Mouse (Mus musculus) cerebellum, adult 9-11 months (tissue): ENCODE measurements around the gene Ccdc102a.
A peak's percentile ranks its signal among the peaks of the same experiment; 100 is the strongest.
"Not testable (repeated sequence)": the region's sequence is repeated elsewhere in the genome, so short reads cannot be mapped to it uniquely, and the experiment has no call there.

ENCODE experiments used
- DNase-seq: peaks from one replicate; pipeline ENCODE4 v3.0.0; 2022

The Ccdc102a gene

GRCm38 (mm10) chr8:94872576-94872975 is 45.3 kb downstream of the Ccdc102a start:
- DNase-seq, result no peak

- peak; percentile 35 for DNase-seq
These were observed 45.7 kb downstream of the Ccdc102a start for GRCm38 (mm10) chr8:94872156-94872555.

DNA sequence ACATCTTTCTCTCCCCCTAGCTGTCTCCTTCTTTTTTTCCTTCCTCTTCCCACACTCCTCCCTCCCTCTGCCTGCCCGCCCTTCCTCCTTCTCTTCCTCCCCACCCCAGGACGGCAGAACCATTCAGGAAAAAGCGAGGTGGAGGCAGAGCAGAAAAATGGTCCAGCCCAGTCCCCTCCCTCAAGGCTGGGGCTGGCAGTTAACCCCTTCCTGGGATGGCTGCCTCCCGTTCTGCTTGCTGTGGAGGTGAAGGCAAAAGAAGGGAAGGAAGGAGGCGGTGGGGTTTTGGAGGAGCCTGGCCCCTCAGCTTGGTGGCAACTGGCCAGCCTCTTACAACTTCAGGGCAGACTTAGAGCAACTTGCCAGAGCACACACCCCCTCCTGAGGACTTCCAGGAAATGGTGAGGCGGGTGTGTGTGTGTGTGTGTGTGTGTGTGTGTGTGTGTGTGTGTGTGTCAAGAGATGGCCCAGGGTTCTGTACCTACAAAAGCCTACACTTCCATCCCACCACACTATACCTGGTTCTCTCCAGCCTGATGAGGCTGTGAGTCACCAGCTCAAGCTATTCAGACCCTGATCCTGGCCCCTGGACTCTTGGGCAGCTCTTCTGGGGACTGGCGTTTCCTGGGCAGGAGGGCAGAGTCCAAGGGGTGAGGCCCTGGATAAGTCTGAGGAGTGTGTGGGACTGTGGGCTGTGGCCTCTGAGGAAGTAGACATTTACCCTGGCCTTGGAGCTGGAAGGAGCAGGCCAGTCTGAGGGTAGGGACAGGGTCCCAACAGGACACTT is 46.6 kb downstream of the Ccdc102a start:
- peak; percentile 73 for DNase-seq

GRCm38 (mm10) chr8:94870474-94871107 is 47.3 kb downstream of the Ccdc102a start:
- peak; percentile 63 for DNase-seq

- DNase-seq, result peak; percentile 15
These were observed 47.9 kb downstream of the Ccdc102a start for GRCm38 (mm10) chr8:94870003-94870402.

GRCm38 (mm10) chr8:94869146-94869545 is 48.8 kb downstream of the Ccdc102a start:
- no peak for DNase-seq

DNA sequence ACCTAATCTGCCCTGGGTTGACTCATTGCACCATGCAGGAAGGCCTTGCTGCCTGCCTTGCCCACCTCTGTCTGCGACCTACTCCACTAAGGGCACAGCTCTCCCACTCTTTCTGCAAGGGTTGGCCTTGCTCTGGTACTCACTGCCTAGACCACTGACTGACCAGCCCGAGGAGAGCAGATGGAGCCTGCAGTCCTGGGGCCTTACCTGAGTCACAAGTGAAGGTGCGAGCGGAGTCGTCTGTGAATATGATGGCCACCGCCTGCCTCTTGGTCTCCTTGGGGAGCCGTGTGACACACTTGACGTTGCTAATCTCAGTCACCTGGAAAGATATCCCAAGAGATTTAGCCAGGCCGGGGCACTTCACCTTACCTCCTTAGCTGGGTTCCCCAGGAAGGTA is 51.0 kb downstream of the Ccdc102a start:
- DNase-seq, result no peak

GRCm38 (mm10) chr8:94865292-94865691 is 52.6 kb downstream of the Ccdc102a start:
- no peak for DNase-seq

DNA sequence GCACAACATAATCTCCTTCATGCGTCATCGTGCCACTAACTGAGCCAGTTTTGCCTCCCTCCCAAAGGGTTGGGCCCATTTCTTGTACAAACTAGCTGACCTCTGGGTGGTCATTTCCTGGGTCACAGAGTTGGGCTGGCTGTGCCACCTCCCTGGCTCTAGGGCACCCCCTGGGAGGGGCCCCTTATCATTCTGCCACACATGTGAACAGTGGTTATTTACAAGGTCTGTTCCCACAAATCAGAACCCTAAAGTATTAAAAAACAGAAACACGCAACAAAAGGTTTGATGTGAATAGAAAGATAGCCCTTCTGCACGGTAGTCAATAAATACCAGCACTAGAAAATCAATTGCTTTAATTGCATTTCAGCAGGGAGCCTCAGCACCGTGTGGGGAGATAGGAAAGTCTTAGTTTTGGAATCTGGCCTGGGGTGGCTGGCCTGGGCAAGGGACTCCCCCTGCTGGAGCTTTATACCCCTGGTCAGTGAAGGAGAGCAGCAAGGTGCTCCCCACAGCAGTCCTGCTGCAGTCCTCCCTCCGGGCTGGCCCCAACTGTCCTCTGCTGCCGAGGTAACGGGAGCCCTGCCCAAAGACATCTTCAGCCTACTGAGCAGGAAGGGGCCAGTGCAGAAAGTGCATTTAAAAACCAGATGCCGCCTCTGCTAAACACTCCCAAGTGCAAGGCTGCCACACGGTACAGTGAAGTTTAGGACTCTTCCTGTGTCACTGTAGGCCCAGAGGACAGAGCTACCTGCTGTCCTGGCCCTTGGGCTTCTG is 53.8 kb downstream of the Ccdc102a start:
- DNase-seq, result no peak

DNA sequence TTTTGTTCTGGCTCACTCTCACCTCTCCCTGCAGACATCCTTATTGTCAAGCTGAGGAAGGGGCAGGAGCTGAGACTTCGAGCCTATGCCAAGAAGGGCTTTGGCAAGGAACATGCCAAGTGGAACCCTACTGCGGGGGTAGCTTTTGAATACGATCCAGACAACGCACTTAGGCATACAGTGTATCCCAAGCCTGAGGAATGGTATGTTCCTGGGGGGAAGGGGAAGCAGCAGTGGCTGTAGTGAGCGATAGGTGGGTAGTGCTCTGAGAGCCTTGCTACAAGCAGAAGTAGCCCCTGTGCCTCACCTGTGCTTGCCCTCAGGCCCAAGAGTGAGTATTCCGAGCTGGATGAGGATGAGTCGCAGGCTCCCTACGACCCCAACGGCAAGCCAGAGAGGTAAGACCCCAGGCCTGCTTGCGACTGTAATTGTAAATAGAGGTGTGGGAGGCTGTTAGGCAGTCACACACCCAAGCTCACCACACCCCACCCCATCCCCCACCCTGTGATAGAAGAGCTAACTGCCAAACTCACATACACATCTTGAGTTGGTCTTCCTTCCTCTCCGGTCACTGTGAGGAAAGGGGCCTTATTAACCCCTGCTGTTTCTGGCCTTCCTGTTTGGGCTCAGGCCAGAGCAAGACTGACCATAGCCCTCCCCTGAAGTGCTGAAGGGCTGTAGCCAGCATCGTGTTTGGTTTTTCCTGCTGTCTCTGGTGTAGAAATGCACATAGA is 55.2 kb downstream of the Ccdc102a start:
- no peak for DNase-seq

GRCm38 (mm10) chr8:94861352-94861910 is 56.5 kb downstream of the Ccdc102a start:
- DNase-seq, result no peak

GRCm38 (mm10) chr8:94857346-94858173 is 60.3 kb downstream of the Ccdc102a start, which contains the start of gene Polr2c:
Gene Polr2c (plus strand): TSS chr8:94857450.
- DNase-seq, result peak; percentile 90

- no peak for DNase-seq
These were observed 60.9 kb downstream of the Ccdc102a start for GRCm38 (mm10) chr8:94857011-94857345.

DNA sequence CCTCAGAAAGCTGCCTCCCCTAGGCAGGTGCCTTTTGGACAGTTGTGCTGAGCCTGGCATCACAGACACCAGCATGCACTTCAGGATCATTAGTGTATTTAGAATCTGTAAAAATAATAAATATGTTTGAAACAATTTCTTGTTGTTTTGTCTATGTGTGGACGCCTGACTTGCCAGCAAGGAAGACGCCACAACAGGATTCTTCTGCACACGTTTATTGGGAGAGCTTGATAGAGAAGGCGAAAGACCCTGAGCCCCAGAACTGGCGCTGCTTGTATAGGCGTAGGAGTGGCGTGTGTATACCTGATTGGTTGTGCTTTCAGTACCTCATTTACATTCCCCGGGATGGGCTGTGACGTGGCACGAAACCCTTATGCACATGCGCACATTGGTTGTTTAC is 63.1 kb downstream of the Ccdc102a start:
- DNase-seq, result not testable (repeated sequence)
